15 mouse cellular contexts compared by ENCODE assay signal in genomic region chr12:8898879-8899785, GRCm38 (mm10). TPM values are rescaled to one million over a fixed set of nuclear protein-coding genes. Genes with fewer than 3 reads are reported as not detected.
DNase-seq lines count a peak whose midpoint lies in the region; ATAC-seq lines count a peak whose summit lies in the region.
"Had no signal": no experiment of that assay in that cellular context is flagged by ENCODE, and none has a peak within 500 bp of the region (broad histone marks: within the 10 kb centered on the region; RNA-seq: fewer than 3 reads in every experiment).

No protein-coding gene starts in this region.

- H3K9ac ChIP-seq in embryonic facial prominence, embryonic 12.5 days, result no peak overlapping the region
- no peak overlapping the region for H3K9ac ChIP-seq in hindbrain, embryonic 16.5 days (ENCODE audit: low read depth, low read length)
- H3K9ac ChIP-seq in neural tube, embryonic 15.5 days (replicated peaks), result no peak overlapping the region
- H3K9ac ChIP-seq: liver, embryonic 14.5 days had no signal

- no peaks in the 10 kb centered on the region for H3K27me3 ChIP-seq in heart, embryonic 10.5 days (ENCODE audit: insufficient read depth, poor library complexity, severe bottlenecking)
- H3K27me3 ChIP-seq in embryonic facial prominence, embryonic 12.5 days, result no peaks in the 10 kb centered on the region
- no peaks in the 10 kb centered on the region for H3K27me3 ChIP-seq in hindbrain, embryonic 16.5 days (replicated peaks; ENCODE audit: control insufficient read depth, insufficient read depth, low read length)
- no peaks in the 10 kb centered on the region for H3K27me3 ChIP-seq in neural tube, embryonic 15.5 days (replicated peaks)
- H3K27me3 ChIP-seq: heart, embryonic 12.5 days had no signal

- H3K27ac ChIP-seq in heart, embryonic 10.5 days, result peak overlapping the region; percentile 86
- peak overlapping the region; percentile 46 for H3K27ac ChIP-seq in embryonic facial prominence, embryonic 12.5 days
- 0 out of 2 replicates have a peak overlapping the region, but pooled peaks have one; percentile 23 for H3K27ac ChIP-seq in hindbrain, embryonic 16.5 days (ENCODE audit: low read depth, low read length)
- H3K27ac ChIP-seq in neural tube, embryonic 15.5 days (replicated peaks), result peak overlapping the region; percentile 37; the same call in 1 of the 2 replicates
- H3K27ac ChIP-seq: liver, embryonic 14.5 days; macrophage had no signal

- DNase-seq in heart, embryonic 10.5 days (ENCODE audit: low spot score), result no peak
- no peak for DNase-seq in heart, adult 9 months (ENCODE audit: low spot score in 2 of 2)
- no peak for DNase-seq in cerebellum, adult 11 months
- DNase-seq in ovary, postnatal 10 days (ENCODE audit: low spot score), result no peak
- DNase-seq: adrenal gland, postnatal 10 days; B cell, adult 2 months; thymus, adult 2 months had no signal

- no peak overlapping the region for H3K4me3 ChIP-seq in heart, embryonic 10.5 days
- H3K4me3 ChIP-seq in embryonic facial prominence, embryonic 12.5 days, result no peak overlapping the region
- no peak overlapping the region for H3K4me3 ChIP-seq in hindbrain, embryonic 16.5 days (ENCODE audit: low read length)
- H3K4me3 ChIP-seq in neural tube, embryonic 15.5 days (replicated peaks), result no peak overlapping the region
- H3K4me3 ChIP-seq: heart, embryonic 12.5 days had no signal

- H3K9me3 ChIP-seq in heart, embryonic 10.5 days, result no peaks in the 10 kb centered on the region
- no peaks in the 10 kb centered on the region for H3K9me3 ChIP-seq in embryonic facial prominence, embryonic 12.5 days
- H3K9me3 ChIP-seq in hindbrain, embryonic 16.5 days (ENCODE audit: control insufficient read depth, low read length), result no peaks in the 10 kb centered on the region
- H3K9me3 ChIP-seq in neural tube, embryonic 15.5 days (replicated peaks), result no peaks in the 10 kb centered on the region
- H3K9me3 ChIP-seq: heart, embryonic 12.5 days had no signal

- ATAC-seq in embryonic facial prominence, embryonic 12.5 days (ENCODE audit: insufficient number of reproducible peaks, insufficient read depth, low FRiP score, low TSS enrichment), result no peak
- ATAC-seq in hindbrain, embryonic 16.5 days, result peak; percentile 56; the same call in 1 of the 2 replicates
- peak; percentile 36 for ATAC-seq in neural tube, embryonic 15.5 days (ENCODE audit: low FRiP score)
- no peak for ATAC-seq in megakaryocyte-erythroid progenitor cell, adult 5-6 weeks (replicated peaks; ENCODE audit: low FRiP score, low TSS enrichment, poor library complexity, severe bottlenecking)

- H3K4me2 ChIP-seq in embryonic facial prominence, embryonic 12.5 days (replicated peaks), result no peak overlapping the region
- H3K4me2 ChIP-seq in hindbrain, embryonic 16.5 days (ENCODE audit: low read length), result no peak overlapping the region
- no peak overlapping the region for H3K4me2 ChIP-seq in neural tube, embryonic 15.5 days

- peaks cover 47% of the 10 kb centered on the region for H3K4me1 ChIP-seq in heart, embryonic 10.5 days
- H3K4me1 ChIP-seq in embryonic facial prominence, embryonic 12.5 days, result peaks cover 39% of the 10 kb centered on the region
- H3K4me1 ChIP-seq in hindbrain, embryonic 16.5 days (ENCODE audit: control insufficient read depth, insufficient read depth, low read depth, low read length), result peaks cover 8% of the 10 kb centered on the region
- H3K4me1 ChIP-seq in neural tube, embryonic 15.5 days, result peaks cover 22% of the 10 kb centered on the region

- no peaks in the 10 kb centered on the region for H3K36me3 ChIP-seq in heart, embryonic 10.5 days
- no peaks in the 10 kb centered on the region for H3K36me3 ChIP-seq in embryonic facial prominence, embryonic 12.5 days
- H3K36me3 ChIP-seq in hindbrain, embryonic 16.5 days (ENCODE audit: control insufficient read depth, insufficient read depth, low read length), result no peaks in the 10 kb centered on the region
- no peaks in the 10 kb centered on the region for H3K36me3 ChIP-seq in neural tube, embryonic 15.5 days
- H3K36me3 ChIP-seq: heart, embryonic 12.5 days had no signal

- 69% methylated on average over 19 of the region's 19 CpGs for WGBS in heart, embryonic 10.5 days
- 59% methylated on average over 19 of the region's 19 CpGs for WGBS in embryonic facial prominence, embryonic 12.5 days
- 38% methylated on average over 19 of the region's 19 CpGs for WGBS in hindbrain, embryonic 16.5 days
- 41% methylated on average over 19 of the region's 19 CpGs for WGBS in neural tube, embryonic 15.5 days

RNA-seq across cellular contexts. Expression of gene Laptm4a, which starts 22.3 kb away (rescaled TPM):
- polyA plus RNA-seq in heart, embryonic 10.5 days (2016; fragmentation: Nextera tagmentation; extraction: Ambion mirVana), result 199 and 219 TPM in 2 replicates
- polyA plus RNA-seq in embryonic facial prominence, embryonic 12.5 days (2016; fragmentation: Nextera tagmentation; extraction: Ambion mirVana), result 271 and 307 TPM in 2 replicates
- polyA plus RNA-seq in hindbrain, embryonic 16.5 days (2015; fragmentation: Nextera tagmentation; extraction: Ambion mirVana), result 205 and 210 TPM in 2 replicates
- polyA plus RNA-seq in neural tube, embryonic 15.5 days (2015; fragmentation: Nextera tagmentation; extraction: Ambion mirVana), result 197 and 217 TPM in 2 replicates
- 50.3 and 55.2 TPM in 2 replicates for total RNA-seq in megakaryocyte-erythroid progenitor cell, adult 5-6 weeks (2014; fragmentation: Nextera tagmentation)
- 104 and 135 TPM in 2 replicates for total RNA-seq in megakaryocyte-erythroid progenitor cell, adult 5-6 weeks (2017)

RNA-seq across cellular contexts. Expression of gene Matn3, which starts 48.6 kb away (rescaled TPM):
- polyA plus RNA-seq in heart, embryonic 10.5 days (2016; fragmentation: Nextera tagmentation; extraction: Ambion mirVana), result 1.7 and 2.5 TPM in 2 replicates
- polyA plus RNA-seq in embryonic facial prominence, embryonic 12.5 days (2016; fragmentation: Nextera tagmentation; extraction: Ambion mirVana), result 2.0 and 2.1 TPM in 2 replicates
- polyA plus RNA-seq in hindbrain, embryonic 16.5 days (2015; fragmentation: Nextera tagmentation; extraction: Ambion mirVana), result 0.24 and 0.80 TPM in 2 replicates
- polyA plus RNA-seq in neural tube, embryonic 15.5 days (2015; fragmentation: Nextera tagmentation; extraction: Ambion mirVana), result 1.8 and 2.7 TPM in 2 replicates
- total RNA-seq in megakaryocyte-erythroid progenitor cell, adult 5-6 weeks (2014; fragmentation: Nextera tagmentation), result not detected in 2 replicates
- total RNA-seq in megakaryocyte-erythroid progenitor cell, adult 5-6 weeks (2017), result not detected in 2 replicates
- total RNA-seq: gastrocnemius, adult 18-20 months had no signal
- polyA plus RNA-seq: macrophage had no signal

Comparison
In these comparisons a context has a peak if more than half of its experiments do, and no peak if none do; other contexts are left out.
1. H3K27ac ChIP-seq: peak in every context shown above with its lines; median percentile 86 in heart, embryonic 10.5 days; 46 in embryonic facial prominence, embryonic 12.5 days; 37 in neural tube, embryonic 15.5 days; 23 in hindbrain, embryonic 16.5 days.
2. ATAC-seq: peak in hindbrain, embryonic 16.5 days (single experiment) and neural tube, embryonic 15.5 days (single experiment); none in embryonic facial prominence, embryonic 12.5 days (single experiment) and megakaryocyte-erythroid progenitor cell, adult 5-6 weeks (single experiment).